Mouse (Mus musculus): Measurements from ENCODE around the gene Btrc. TPM values are rescaled to one million over a fixed set of nuclear protein-coding genes. Genes with fewer than 3 reads are reported as not detected.

Gene Btrc
- total and polyA plus RNA-seq, 3 experiments = 14.2 to 30.3 TPM; not detected in 1

DNA sequence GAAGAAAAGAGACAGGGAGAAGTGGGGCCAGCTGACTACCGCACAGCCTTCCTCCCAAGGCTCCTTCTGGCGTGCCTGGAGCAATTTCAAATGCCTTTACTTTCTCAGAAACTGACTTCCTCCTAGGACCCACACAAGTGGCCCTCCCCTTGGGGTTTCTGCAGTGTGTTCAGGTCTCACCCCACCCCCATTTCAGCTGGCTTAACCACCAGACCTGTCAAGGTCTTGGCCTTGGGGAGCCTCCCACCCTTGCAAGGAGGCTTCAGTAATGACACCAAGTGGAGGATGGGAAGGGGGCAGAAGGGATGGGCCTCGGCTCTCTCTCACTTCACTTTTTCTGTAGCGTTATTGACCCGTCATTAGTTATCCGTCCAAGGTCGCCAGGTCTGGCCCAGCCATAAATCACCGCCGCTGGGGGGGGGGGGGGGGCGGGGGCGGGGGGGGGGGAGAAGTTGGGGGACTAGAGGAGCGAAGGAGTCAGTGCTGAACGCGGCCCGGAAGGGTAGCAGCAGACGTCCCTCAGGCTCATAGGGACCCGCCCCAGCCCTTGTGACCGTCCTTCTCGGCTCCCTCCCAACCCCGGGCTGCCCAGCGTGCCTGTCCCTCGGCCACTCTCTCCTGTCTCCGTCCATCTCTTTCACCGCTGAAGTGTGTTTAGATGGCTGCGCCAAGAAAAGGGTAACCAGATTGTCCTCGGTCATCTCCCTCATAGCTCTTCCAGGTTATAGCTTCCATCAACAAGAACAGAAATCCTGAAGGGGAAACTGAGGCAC lies 180.8 kb downstream of the Btrc start (continued):
- TF ChIP-seq ZKSCAN1 (IDR thresholded peaks at IDR 0.05; ENCODE audit: low read depth, low read length) = no peak

DNA sequence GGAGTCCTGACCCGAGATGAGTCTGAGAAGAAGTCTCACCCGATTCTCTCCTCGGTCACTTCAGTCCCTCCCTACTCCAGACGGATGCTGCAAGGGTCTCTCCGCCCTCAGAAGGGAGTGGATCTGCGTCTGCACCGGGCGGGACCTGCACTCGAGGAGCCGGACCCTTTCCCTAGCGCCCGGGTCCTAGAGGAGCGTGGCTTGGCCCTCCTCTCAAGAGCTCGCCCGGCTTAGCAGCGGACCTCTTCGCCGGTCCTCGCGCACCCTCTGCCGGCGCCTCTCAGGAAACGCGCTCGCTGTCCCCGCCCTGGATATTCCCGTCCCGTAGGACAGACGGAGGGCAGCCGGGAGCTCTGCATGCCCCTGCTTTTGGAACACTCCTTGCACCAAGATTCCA lies 181.4 kb downstream of the Btrc start:
- no peaks in the 10 kb centered on the region for H3K27me3 ChIP-seq (ENCODE audit: control insufficient read depth in 1 of 2, insufficient read depth in 2 of 2, low read length in 2 of 2)
- H3K9ac ChIP-seq (ENCODE audit: control insufficient read depth, low read depth, low read length, poor library complexity, severe bottlenecking) = peak overlapping the region; percentile 71
- TF ChIP-seq POLR2AphosphoS2 (IDR thresholded peaks at IDR 0.05; ENCODE audit: low read length) (no peak), KAT2A (conservative IDR thresholded peaks at IDR 0.05; ENCODE audit: low read depth, low read length) (no peak), TAL1 (IDR thresholded peaks at IDR 0.05; ENCODE audit: low read length) (no peak), E2F4 (IDR thresholded peaks at IDR 0.05; ENCODE audit: borderline replicate concordance, low read depth, low read length) (no peak), ZKSCAN1 (IDR thresholded peaks at IDR 0.05; ENCODE audit: low read depth, low read length) (no peak), ELF1 (IDR thresholded peaks at IDR 0.05; ENCODE audit: low read depth, low read length) (peak; percentile 35), SIN3A (IDR thresholded peaks at IDR 0.05; ENCODE audit: low read length) (peak; percentile 79; the same call in 1 of the 2 replicates), GABPA (IDR thresholded peaks at IDR 0.05; ENCODE audit: low read depth, low read length) (no peak; the same call in 1 of the 2 replicates), CHD1 (IDR thresholded peaks at IDR 0.05; ENCODE audit: low read depth, low read length) (0 out of 2 replicates have a peak, but pooled peaks have one; percentile 40), MYB (IDR thresholded peaks at IDR 0.05; ENCODE audit: low read depth, low read length) (no peak), ZMIZ1 (IDR thresholded peaks at IDR 0.05; ENCODE audit: low read depth, low read length) (no peak), RAD21 (IDR thresholded peaks at IDR 0.05; ENCODE audit: low read depth, low read length) (peak; percentile 97), ETS1 (IDR thresholded peaks at IDR 0.05; ENCODE audit: low read depth, low read length) (no peak), MYC (IDR thresholded peaks at IDR 0.05; ENCODE audit: low read depth, low read length) (peak; percentile 63; the same call in 1 of the 2 replicates), MAZ (IDR thresholded peaks at IDR 0.05; ENCODE audit: low read depth, low read length) (peak; percentile 82), JUND (IDR thresholded peaks at IDR 0.05; ENCODE audit: low read depth, low read length) (no peak), POLR2A (IDR thresholded peaks at IDR 0.05; ENCODE audit: control insufficient read depth in 1 of 2, insufficient read depth in 1 of 2, low read depth in 1 of 2, low read length in 2 of 2, poor library complexity in 1 of 2) (peak in 1 of 2 experiments; percentile 28; a peak in 1 of 4 replicates), EP300 (IDR thresholded peaks at IDR 0.05; ENCODE audit: low read depth in 1 of 2, low read length in 2 of 2) (no peak), MEF2A (IDR thresholded peaks at IDR 0.05; ENCODE audit: extremely low read depth, insufficient replicate concordance, low read depth, low read length, poor library complexity, severe bottlenecking) (no peak), TCF12 (IDR thresholded peaks at IDR 0.05; ENCODE audit: low read depth, low read length) (peak; percentile 21; the same call in 1 of the 2 replicates), ZC3H11A (IDR thresholded peaks at IDR 0.05; ENCODE audit: low read depth, low read length) (peak; percentile 93), MAFK (IDR thresholded peaks at IDR 0.05; ENCODE audit: borderline replicate concordance, low read depth, low read length) (no peak), GATA1 (IDR thresholded peaks at IDR 0.05; ENCODE audit: low read depth, low read length) (no peak), POLR2AphosphoS5 (IDR thresholded peaks at IDR 0.05; ENCODE audit: borderline replicate concordance, low read depth, low read length) (no peak), MAX (IDR thresholded peaks at IDR 0.05; ENCODE audit: low read length) (no peak; the same call in 1 of the 2 replicates), CTCF (IDR thresholded peaks at IDR 0.05 in 2 of 3, conservative IDR thresholded peaks at IDR 0.05 in 1 of 3; ENCODE audit: control insufficient read depth in 1 of 3, insufficient read depth in 1 of 3, low read depth in 2 of 3, low read length in 3 of 3, poor library complexity in 1 of 3, severe bottlenecking in 1 of 3) (peak; percentile 63 to 100 (median 96)), RCOR1 (IDR thresholded peaks at IDR 0.05; ENCODE audit: low read depth, low read length) (no peak), UBTF (IDR thresholded peaks at IDR 0.05; ENCODE audit: borderline replicate concordance, insufficient read depth, low read depth, low read length) (no peak), NRF1 (IDR thresholded peaks at IDR 0.05; ENCODE audit: insufficient read depth, low read depth, low read length, poor library complexity, severe bottlenecking) (no peak), NELFE (IDR thresholded peaks at IDR 0.05; ENCODE audit: low read depth, low read length) (0 out of 2 replicates have a peak, but pooled peaks have one; percentile 2), ZNF384 (IDR thresholded peaks at IDR 0.05; ENCODE audit: low read depth, low read length) (no peak), HCFC1 (IDR thresholded peaks at IDR 0.05; ENCODE audit: low read depth, low read length) (peak; percentile 45; the same call in 1 of the 2 replicates), USF1 (IDR thresholded peaks at IDR 0.05; ENCODE audit: low read depth, low read length) (no peak)

More for the DNA sequence above, 181.4 kb downstream of the Btrc start:
- Histone ChIP-seq H3K4me3 (ENCODE audit: control insufficient read depth in 1 of 2, insufficient read depth in 1 of 2, low read depth in 2 of 2, low read length in 2 of 2) (peak overlapping the region; percentile 76 to 83), H3K27ac (ENCODE audit: control insufficient read depth, low read depth, low read length) (no peak overlapping the region), H3K9me3 (replicated peaks; ENCODE audit: insufficient read depth, low read length) (no peaks in the 10 kb centered on the region), H3K79me2 (ENCODE audit: control insufficient read depth, insufficient read depth, low read length, poor library complexity) (no peaks in the 10 kb centered on the region; the same call in 1 of the 2 replicates), H3K36me3 (ENCODE audit: control insufficient read depth in 1 of 2, insufficient read depth in 2 of 2, low read length in 2 of 2) (peaks cover 0 to 8% of the 10 kb centered on the region in 2 experiments; a peak in 2 of 4 replicates), H3K4me1 (ENCODE audit: control insufficient read depth in 1 of 2, insufficient read depth in 2 of 2, low read length in 2 of 2) (peaks cover 7 to 21% of the 10 kb centered on the region in 2 experiments)
- DNase-seq (ENCODE audit: low read depth, low spot score) = peak; percentile 90
